Mouse (Mus musculus) Muller cell, postnatal 12 days (primary cell): ENCODE measurements around the gene Anxa6.
A peak's percentile ranks its signal among the peaks of the same experiment; 100 is the strongest.

Source experiments
- DNase-seq: peaks from one replicate; pipeline ENCODE4 v3.0.0-alpha.2; 2015; ENCODE audit errors: inconsistent ontology term

The Anxa6 gene

DNA sequence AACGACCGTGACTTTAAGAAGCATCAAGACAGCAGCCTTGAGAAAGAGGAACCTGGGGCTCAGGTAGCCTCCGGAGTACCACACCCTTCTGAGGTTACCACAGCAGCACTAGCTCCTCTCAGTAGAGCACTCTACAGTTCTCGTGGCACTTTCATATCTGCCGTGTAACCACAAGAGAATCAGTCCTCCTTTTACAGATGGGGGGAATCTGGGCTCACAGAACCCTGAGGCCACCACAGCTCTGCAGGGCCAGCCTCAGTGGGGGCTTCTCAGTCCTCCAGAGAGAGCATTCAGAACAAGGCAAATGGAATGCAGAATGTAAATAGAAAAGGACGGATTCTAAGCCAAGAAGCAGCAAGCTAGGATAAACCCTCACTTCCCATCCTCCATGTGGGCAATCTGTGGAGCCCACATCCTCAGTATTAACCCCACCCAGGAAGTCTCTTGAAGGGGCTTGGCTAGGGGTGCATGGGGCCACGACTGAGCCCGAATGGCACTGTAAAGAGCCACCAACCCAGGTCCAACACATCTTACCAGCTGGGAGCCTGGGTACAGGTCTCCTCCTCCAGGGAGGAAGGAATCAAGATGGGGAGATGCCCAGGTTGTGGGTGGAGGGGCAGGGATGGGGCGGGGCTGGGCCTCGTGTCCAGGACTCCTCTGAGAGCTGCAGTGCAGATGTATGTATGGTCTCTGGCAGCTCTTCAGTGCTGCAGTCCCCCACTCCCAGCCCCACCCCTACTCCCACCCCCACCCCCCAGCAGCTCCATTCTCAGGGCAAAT, 1.8 kb downstream of the Anxa6 start:
- DNase-seq = no peak

DNA sequence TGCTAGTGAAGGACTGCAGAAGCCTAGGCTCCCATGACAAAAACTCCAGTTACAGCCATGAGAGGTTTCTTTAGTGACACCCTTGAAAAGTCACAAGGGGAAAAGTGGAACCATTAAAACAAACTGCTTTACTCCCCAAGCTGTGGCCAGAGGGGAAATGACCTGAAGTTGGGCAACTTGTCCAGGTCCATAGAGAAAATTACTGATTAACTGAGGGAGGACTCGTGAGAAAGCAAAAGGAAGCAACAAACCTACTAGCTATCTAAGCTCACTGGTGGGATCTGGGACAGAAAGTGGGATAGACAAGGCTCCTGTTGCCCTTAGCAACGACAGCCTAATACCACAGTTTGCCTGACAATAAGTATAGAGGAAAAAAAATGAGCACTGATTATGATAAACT, 4.7 kb downstream of the Anxa6 start:
- no peak for DNase-seq

DNA sequence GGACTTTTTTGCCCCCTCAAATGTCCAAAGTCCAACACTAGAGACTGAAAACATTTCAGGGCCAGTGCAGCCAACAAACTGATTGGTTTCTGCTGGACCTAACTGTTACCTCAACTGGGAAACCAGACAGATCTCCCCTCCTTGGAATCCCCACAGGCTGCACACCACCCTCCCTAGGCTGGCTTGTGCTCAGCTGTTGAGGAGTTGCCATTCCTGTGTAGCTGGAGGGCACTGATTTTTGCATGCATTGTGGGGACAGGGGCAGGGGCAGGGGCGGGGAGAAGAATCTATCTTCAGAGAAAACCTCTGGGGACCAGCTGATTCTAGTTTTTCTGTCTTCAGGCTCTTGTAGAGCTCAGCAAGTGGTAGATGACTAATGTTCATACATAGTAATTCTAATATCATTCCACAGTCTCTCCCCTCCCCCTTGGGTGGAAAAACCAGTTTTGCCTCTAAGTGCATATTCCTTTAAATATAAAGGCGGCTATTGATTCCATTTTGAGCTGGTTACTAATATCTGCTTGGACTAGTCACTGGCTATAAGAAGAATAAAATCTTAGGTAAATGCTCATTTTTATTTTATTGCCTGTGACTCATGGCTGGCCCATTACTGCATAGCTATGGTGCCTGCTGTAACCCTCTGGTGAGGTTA, 5.9 kb downstream of the Anxa6 start:
- DNase-seq = peak; percentile 19

DNA sequence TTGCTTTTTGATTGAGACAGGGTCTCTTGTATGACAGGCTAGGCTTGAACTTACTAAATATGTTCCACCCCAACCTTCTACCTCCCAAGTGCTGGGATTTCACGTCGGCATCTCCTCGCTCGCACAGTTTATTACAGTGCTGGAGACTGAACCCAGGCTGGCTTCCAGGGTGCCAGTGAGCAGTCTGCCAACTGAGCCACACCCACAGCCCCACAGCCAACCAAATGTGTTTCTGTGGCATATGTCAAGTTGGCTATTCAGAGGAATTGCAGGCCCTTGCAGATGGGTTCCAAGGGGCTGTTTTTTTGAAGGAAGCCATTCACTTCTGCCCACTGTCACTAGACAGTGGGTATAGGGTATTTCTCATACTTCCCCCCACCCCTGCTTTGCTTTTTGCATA, 7.3 kb downstream of the Anxa6 start:
- DNase-seq = no peak

DNA sequence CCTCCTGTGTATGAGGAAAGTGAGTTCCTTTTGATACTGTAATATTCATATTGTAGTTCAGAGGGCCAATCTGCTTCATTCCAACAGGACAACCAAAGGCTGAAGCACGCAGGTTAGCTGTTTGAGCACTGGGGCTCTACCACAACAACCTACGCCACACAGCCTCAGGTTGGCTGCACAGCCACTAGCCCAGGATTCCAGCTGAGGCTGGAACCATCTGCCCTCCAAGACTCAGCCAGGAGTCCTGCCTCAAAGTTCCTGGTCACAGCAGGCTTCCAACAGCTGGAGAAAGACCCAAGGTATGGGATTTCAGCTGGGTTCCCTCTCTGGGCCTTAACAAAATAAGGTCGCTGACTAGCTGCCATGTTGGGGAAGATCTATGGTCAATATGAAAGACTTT, 9.7 kb downstream of the Anxa6 start:
- DNase-seq = no peak

DNA sequence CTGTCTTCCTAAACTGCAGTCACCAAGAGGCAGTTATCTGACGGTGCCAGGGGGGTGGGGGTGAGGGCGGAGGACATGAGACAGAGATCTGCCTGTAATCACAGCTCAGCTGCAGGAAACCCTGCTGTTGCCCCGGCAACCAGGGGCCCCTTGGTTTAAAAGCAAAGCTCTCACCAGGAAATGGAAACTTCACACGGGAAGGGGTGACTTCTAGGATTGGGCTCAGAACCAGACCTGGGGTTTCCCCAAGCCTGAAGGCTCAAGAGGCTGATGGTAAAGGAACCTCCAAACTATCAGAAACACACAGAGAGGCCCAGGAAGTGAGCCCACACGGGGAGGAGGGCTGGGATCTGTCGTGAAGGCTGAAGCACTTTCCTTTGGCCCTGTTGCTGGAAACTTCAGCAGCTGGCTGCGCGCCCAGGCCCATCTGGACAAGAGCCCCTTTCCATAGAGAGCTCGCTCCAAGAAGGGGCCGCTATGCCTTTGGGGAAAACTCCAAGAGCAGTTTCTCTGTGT, 10.1 kb downstream of the Anxa6 start:
- peak; percentile 91 for DNase-seq

DNA sequence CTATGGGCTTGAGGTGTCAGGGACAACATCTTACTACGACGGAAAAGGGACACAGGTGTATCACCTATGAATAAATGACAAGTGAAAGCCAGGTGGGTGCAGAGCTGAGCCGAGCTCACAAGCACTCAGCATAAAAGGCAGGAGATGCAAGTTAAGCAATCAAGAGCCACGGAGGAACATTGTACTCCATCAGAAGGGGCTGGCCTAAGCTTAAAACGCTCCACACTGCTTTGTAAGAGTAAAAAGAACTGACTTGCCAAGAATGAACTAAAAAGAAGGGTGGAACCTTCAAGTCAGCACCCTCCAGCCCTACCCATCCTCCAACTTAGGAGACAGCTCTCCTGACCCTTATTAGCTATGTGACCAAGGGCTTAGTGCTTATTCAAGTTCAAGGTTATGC, 10.7 kb downstream of the Anxa6 start:
- DNase-seq = no peak

DNA sequence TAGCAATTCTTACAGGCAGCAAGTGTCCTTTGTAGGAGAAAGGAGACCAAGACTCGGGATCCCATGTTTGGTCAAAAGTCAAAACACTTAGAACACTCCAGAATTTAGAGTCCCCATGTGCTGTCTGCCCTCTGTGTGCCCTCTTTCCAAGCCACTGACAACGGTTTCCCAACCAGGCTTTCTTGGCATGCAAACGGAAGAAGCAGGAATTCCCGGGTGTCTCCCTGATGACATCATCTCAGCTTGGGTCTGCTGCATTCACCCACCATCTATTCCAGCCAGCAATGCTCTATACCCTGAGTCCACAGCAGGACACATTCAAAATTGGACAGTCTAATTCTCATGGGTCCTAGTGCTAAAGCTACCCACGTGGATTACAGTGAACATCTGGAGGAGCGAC, 11.4 kb downstream of the Anxa6 start:
- peak; percentile 73 for DNase-seq

DNA sequence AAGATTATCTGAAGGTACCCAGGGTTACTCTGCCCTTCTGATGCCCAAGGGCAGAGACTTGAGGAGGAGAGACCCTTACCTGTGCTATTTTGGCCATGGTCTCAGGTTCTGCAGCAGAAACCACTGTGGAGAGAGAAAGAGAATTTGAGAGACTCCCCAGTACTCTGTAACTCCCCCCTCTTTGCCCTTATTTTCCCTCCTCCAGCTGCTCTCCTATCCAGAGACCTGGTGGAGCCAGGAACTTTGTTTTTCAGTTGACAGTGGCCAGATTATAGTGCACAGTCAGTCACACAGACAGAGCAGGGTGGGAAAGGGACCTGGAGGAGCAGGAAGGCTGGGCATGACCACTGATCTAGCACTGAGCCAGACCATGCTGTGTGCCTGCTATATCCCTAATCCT, 11.8 kb downstream of the Anxa6 start:
- no peak for DNase-seq

DNA sequence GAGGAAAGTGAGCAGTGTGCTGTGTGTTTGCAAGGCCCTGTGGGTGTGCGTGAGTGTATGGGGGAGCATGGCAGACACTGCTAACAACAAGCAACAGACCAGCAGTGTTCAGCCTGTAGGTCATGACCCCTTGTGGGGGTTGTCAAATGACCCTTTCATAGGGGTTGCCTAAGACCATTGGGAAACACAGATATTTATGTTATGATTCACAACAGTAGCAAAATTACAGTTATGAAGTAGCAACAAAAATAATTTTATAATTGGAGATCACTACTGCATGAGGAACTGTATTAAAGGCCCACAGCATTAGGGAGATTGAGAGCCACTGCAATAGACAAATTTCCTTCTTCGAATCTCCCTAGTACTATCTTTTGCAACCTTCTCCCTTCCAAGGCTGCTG, 13.5 kb downstream of the Anxa6 start:
- no peak for DNase-seq

DNA sequence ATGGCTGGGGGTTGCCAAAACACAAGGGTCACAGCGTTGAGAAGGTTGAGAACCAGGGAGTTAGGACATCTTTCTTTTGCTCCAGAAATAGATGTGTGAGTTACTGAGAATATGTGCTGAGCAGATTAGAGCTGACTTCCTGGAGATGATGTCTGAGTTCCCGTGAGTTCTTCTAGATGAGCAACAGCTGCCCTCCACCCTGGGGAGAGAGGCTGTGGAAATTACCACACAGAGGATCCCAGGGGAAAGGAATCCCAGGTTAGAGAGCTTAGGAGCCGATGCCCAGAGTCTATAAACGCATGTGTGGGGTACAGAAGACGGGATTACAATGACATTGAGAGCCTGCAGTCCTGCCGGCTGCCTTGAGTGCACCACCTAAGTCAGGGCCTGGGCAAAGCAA, 15.2 kb downstream of the Anxa6 start:
- DNase-seq = no peak

DNA sequence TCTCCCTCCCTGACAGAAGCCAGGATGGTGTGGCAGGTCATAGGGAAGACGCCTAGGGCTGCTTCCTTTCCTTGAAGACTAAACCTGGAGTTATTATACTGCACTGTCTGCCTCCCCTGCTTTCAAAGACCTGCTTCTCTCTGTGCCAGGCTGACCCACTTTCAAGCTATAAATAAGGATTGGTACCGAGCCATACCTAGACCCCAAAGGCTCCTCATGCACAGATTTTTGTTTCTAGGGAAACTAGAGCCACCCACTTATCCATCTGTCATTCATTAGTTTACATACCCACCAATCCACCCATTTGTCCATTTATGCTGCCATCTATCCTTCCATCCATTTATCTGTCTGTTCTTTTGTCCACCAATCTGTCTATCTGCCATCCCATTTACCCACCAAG, 16.0 kb downstream of the Anxa6 start:
- DNase-seq = no peak

DNA sequence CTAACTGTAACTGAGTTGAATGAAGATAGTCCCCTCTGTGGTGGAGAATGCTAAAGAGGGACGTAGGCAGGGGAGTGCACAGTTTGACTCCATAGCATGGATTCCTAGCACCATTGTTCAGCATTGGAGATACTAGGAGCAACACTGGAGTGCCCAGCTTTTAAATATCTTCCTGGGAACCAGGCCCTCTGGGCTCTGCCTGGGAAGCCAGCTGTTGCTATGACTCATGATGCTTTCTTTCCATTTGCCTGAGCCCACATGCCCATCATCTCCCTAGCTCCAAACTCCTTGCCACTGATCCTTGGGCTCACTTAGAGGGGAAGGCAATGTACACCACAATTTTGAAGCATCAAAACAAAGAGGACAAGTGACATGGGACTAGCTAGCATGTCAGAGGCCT, 16.5 kb downstream of the Anxa6 start:
- peak; percentile 82 for DNase-seq

DNA sequence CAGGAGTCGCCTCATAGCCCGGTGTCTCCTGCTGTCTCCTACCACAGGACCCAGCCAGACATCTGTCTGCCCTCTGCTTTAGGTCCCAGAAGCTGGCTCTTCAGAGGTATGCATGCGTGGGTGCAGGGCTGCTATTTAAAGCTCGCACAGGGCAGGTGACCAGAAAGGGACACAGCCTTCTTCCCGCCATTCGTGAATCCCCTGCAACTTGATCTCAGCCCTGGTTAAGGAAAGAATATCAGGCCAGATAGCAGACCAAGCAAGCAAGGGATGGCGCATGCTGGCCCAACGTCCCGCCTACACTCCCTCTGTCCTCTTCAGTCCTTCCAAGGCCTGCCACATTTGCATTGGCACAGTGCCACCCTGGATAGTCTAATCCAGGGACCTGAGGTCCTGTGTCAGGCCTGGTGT, 17.4 kb downstream of the Anxa6 start:
- DNase-seq = peak; percentile 70

DNA sequence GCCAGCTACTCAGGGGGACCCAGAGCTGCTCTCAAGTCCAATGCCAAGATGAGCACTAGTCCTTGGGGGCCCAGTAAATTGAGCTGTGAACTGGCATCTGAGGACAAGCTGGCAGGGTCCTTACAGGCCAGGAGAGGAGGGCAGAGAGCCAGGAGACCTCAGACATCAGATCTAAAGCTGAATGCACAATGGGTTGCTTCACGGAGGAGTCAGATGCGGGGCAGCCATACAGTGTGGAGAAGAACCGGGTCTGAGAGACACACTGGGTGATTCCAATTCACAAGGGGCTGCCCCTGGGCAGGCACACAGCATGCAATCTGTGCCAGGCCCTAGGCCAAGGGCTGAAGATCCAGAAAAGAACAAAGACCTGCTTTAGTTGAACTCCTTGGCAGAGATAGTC, 18.0 kb downstream of the Anxa6 start:
- DNase-seq = peak; percentile 78

DNA sequence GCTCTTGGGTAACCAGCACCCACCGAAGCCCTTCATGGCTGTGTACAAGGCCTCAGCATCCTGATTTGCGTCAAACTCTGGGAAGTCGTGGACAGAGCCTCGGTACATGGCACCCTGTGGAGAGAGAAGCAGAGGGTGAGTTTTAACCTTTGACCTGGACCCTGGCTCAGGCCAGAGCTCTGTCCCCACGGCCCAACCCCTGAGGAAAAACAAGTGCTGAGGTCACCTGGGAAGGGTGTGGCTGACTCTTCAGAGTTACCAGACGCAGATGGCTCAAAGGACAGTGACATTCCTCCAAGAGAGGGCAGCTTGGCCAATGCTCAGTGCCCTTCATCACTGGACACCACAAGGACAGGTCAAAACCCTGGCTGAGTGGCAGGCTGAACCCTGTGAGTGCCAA, 19.4 kb downstream of the Anxa6 start:
- no peak for DNase-seq

DNA sequence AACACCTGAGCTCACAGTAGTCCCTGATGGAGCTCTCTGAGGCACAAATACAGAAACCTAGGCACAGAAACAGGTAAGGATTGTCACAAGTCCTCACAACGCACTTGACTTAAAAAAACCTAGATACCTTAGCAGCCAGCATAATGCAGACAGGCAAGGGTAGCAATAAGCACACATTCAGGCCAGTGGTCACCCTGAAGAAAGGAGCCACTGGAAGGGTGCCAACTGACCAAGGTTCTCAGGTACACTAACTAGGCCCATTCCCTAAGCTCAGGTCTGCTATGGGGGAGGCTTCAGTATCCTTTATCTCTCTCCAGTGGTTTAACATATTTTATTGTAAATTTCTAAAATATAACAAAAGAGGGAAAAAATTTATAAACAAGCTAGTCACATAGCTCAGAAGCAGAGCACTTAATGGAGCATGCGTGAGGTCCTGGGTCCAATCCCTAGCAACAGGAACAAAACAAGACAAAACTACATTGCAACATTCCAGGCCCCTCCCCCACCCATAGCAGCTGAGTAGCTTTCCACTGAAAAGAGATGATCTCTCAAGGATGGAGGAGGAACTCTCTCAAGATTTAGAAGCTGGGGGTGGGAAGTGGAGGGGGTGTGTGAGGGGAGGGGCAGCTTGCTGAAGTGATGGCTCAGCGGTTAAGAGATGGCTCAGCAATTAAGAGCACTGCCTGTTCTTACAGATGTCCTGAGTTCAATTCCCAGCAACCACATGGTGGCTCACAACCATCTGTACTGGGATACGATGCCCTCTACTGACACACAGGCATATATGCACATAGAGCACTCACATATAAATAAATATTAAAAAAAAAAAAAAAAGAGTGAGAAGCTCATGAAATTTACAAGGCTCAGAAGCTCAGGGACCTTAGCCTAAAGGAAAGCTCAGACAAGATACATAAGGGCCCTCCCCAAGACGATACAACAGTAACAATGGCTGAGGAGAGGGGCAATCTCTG, 20.4 kb downstream of the Anxa6 start:
- DNase-seq = peak; percentile 88

DNA sequence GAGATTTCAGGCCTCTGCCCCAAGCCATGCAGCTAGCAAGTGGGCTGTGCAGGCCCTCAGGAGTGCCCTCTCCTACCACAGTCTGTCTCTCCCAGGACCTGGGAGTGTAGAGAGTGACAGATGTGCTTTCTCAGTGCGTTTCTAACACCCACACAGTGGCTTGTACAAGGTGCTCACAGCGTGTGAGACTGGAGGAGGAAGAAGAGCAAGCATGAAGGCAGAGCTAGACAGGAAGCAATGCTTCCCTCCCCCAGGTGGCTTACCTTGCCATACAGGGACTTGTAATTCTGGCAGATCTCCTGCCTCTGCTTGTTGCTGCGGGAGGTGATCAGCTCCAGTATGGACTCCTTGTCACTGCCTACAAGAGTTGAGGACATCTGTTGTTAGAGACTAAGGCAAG, 21.8 kb downstream of the Anxa6 start:
- DNase-seq = no peak

DNA sequence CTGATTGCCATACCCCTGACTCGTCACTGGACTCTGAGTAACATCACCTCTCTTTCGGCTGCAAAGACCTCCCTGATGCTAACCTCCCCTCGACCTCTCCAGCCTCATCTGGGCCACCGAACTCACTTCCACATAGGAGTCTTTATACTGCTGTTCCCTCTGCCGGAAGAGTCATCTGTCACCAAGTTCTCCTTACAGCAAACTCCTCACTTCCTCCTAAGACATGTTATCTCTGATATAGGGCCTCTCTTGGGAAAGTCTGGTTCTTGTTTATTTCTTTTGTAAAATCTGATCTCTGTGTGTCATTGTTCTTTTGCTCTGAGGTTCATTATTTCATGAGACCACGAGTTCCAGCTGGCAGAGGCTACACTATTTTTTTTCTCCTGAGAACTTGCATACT, 25.0 kb downstream of the Anxa6 start:
- no peak for DNase-seq

DNA sequence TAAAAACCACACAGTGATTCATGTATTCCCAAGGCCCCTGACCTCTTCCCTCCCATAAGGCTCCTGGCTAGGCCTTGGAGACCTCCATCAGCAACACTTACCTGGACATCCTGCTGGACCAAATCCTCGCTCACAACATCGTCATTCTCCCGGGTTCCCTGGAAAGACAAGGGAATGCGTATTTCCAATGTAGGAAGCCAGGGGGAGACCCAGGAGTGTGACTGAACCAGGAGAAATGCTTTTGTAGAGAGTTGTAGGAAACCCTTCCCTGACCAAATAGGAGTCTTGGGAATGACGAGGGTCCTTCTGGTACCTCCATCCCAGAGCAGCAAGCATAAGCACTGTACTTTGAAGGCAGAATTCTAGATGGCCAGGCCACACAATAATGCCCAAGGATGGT, 27.6 kb downstream of the Anxa6 start:
- DNase-seq = no peak

DNA sequence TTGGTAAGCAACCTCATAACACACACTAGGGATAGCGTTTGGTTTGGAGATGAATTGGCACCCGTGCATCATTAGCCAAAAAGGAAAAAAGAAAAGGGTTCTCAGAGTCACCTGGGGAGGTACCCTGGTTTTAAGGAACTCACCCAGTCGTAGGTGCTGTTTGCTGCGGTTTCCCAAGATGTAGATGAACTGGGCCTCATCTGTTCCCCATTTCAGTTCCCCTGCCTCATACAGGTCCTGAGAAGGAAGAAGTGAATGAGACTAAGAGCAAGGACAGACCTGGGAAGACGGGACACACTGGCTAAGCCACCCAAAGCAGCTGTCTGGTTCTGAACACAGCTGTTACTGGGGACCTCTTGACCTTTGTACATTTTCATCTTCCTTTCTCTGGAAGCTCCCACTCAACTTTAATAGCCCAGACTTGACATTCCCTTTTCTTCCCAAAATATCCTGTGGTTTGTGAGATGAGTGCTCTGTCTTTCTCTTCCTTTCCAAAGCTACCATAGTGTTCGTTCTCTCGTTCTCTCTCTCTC, 28.2 kb downstream of the Anxa6 start:
- no peak for DNase-seq

DNA sequence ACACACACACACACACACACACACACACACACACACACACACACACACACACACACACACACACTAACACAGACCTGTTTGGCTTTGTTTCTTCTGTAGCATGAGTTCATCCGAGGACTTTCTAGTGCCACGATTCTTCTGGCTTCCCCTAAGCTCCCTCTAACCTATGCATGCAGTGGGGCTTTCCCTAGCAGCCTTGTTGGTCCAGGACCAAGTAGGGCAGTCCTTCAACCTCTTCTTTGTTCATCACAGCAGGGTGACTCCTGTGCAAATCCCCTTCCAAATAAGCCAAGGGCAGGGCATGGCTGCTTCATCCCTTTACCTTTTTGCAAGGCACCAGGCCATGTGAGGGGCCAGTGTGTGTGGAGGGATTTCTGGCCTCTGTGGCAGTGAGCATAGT, 34.5 kb downstream of the Anxa6 start:
- peak; percentile 40 for DNase-seq
